Mouse (Mus musculus): Measurements from ENCODE around the gene Trim17.
A peak's percentile ranks its signal among the peaks of the same experiment; 100 is the strongest.

Gene Trim17

GRCm38 (mm10) chr11:58993091-58993670, 38.7 kb downstream of the Trim17 start:
- DNase-seq: no peak

- DNase-seq: no peak
Observed at GRCm38 (mm10) chr11:58994337-58994826, 39.9 kb downstream of the Trim17 start.

- DNase-seq: no peak
Observed at GRCm38 (mm10) chr11:58995061-58995806, 40.7 kb downstream of the Trim17 start.

- no peak for DNase-seq
Observed at GRCm38 (mm10) chr11:58995807-58996370, 41.4 kb downstream of the Trim17 start.

GRCm38 (mm10) chr11:58997541-58997940, 43.1 kb downstream of the Trim17 start:
- no peak for DNase-seq

GRCm38 (mm10) chr11:58999158-58999557, 44.7 kb downstream of the Trim17 start:
- DNase-seq: no peak

GRCm38 (mm10) chr11:58999830-59000229, 45.3 kb downstream of the Trim17 start:
- no peak for DNase-seq

GRCm38 (mm10) chr11:59000635-59001034, 46.1 kb downstream of the Trim17 start:
- DNase-seq: peak; percentile 51

GRCm38 (mm10) chr11:59002327-59003079, 48.0 kb downstream of the Trim17 start:
- DNase-seq: no peak

GRCm38 (mm10) chr11:59015052-59015451, 60.6 kb downstream of the Trim17 start:
- peak; percentile 52 for DNase-seq

All from right cerebral cortex, postnatal 25 days (tissue).